Mouse (Mus musculus): ENCODE measurements around the gene Mbnl1. TPM values are rescaled to one million over a fixed set of nuclear protein-coding genes. Genes with fewer than 3 reads are reported as not detected.

Gene Mbnl1
- polyA plus RNA-seq, 1 experiment from 2014 or later, result 76.3 TPM

DNA sequence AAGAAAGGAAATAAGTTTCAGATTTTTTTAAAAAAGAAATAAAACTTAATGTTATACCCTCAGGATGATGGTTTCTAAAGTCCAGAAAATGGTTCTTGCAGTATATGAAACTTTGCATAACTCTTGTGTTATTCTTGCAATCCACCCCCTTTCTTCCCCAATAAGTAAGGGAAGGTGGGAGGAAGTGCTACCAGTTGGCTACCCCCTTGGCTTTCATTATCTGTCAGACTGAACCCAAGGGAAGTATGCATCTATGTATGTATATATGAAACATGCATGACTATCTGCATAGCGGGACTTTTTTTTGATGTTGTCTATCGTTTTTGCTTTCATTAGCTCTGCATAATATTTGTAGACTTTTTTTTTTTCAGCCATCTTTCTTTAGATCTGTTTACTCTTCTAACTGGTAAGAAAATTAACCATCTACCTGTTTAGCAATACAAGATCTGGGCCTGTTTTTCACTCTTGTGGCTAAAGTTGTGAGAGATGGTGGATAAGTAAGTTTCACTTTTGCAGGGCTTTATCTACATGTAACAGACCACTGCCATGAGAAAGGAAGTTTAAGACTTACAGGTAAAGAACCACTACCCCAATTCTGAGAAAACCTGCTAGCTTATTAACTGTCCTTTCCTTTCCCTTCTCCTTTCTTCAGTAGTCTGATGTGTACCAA lies 484 bp upstream of the Mbnl1 start:
- ATAC-seq (ENCODE audit: low read depth), result no peak
- no peaks in the 10 kb centered on the region for H3K4me1 ChIP-seq (ENCODE audit: control insufficient read depth, insufficient read depth, low read length)
- no peak overlapping the region for H3K9ac ChIP-seq (replicated peaks; ENCODE audit: low read depth, low read length)
- H3K27ac ChIP-seq (ENCODE audit: low read depth, low read length), result no peak overlapping the region
- H3K4me2 ChIP-seq (ENCODE audit: low read depth, low read length), result no peak overlapping the region
- no peaks in the 10 kb centered on the region for H3K36me3 ChIP-seq (ENCODE audit: control insufficient read depth, insufficient read depth, low read length)
- no peaks in the 10 kb centered on the region for H3K27me3 ChIP-seq (ENCODE audit: control insufficient read depth, insufficient read depth, low read length)
- H3K9me3 ChIP-seq (ENCODE audit: control insufficient read depth, low read length), result no peaks in the 10 kb centered on the region
- H3K4me3 ChIP-seq (ENCODE audit: low read depth, low read length), result no peak overlapping the region
- 100% methylated on average over 2 of the region's 2 CpGs for WGBS

GRCm38 (mm10) chr3:60473861-60474653 lies 1.4 kb downstream of the Mbnl1 start:
- Histone ChIP-seq H3K4me1 (ENCODE audit: control insufficient read depth, insufficient read depth, low read length) (no peaks in the 10 kb centered on the region), H3K9me3 (ENCODE audit: control insufficient read depth, low read length) (no peaks in the 10 kb centered on the region), H3K4me3 (ENCODE audit: low read depth, low read length) (no peak overlapping the region), H3K27me3 (ENCODE audit: control insufficient read depth, insufficient read depth, low read length) (no peaks in the 10 kb centered on the region), H3K27ac (ENCODE audit: low read depth, low read length) (no peak overlapping the region), H3K36me3 (ENCODE audit: control insufficient read depth, insufficient read depth, low read length) (no peaks in the 10 kb centered on the region), H3K4me2 (ENCODE audit: low read depth, low read length) (no peak overlapping the region), H3K9ac (replicated peaks; ENCODE audit: low read depth, low read length) (no peak overlapping the region)
- 94% methylated on average over 11 of the region's 11 CpGs for WGBS
- no peak for ATAC-seq (ENCODE audit: low read depth)

- WGBS, result 74% methylated on average over 3 of the region's 3 CpGs
These were observed 2.0 kb downstream of the Mbnl1 start for GRCm38 (mm10) chr3:60474654-60474972.

GRCm38 (mm10) chr3:60475055-60475454 lies 2.4 kb downstream of the Mbnl1 start:
- no peaks in the 10 kb centered on the region for H3K4me1 ChIP-seq (ENCODE audit: control insufficient read depth, insufficient read depth, low read length)
- H3K9me3 ChIP-seq (ENCODE audit: control insufficient read depth, low read length), result no peaks in the 10 kb centered on the region
- H3K4me2 ChIP-seq (ENCODE audit: low read depth, low read length), result no peak overlapping the region
- H3K9ac ChIP-seq (replicated peaks; ENCODE audit: low read depth, low read length), result no peak overlapping the region
- no peaks in the 10 kb centered on the region for H3K27me3 ChIP-seq (ENCODE audit: control insufficient read depth, insufficient read depth, low read length)
- no peak for ATAC-seq (ENCODE audit: low read depth)
- no peak overlapping the region for H3K27ac ChIP-seq (ENCODE audit: low read depth, low read length)
- 89% methylated on average over 2 of the region's 2 CpGs for WGBS
- H3K4me3 ChIP-seq (ENCODE audit: low read depth, low read length), result no peak overlapping the region
- no peaks in the 10 kb centered on the region for H3K36me3 ChIP-seq (ENCODE audit: control insufficient read depth, insufficient read depth, low read length)

More at GRCm38 (mm10) chr3:60474654-60474972, 2.0 kb downstream of the Mbnl1 start:
- Histone ChIP-seq H3K4me1 (ENCODE audit: control insufficient read depth, insufficient read depth, low read length) (no peaks in the 10 kb centered on the region), H3K27ac (ENCODE audit: low read depth, low read length) (no peak overlapping the region), H3K4me2 (ENCODE audit: low read depth, low read length) (no peak overlapping the region), H3K27me3 (ENCODE audit: control insufficient read depth, insufficient read depth, low read length) (no peaks in the 10 kb centered on the region), H3K36me3 (ENCODE audit: control insufficient read depth, insufficient read depth, low read length) (no peaks in the 10 kb centered on the region), H3K9me3 (ENCODE audit: control insufficient read depth, low read length) (no peaks in the 10 kb centered on the region), H3K9ac (replicated peaks; ENCODE audit: low read depth, low read length) (no peak overlapping the region), H3K4me3 (ENCODE audit: low read depth, low read length) (no peak overlapping the region)
- ATAC-seq (ENCODE audit: low read depth), result no peak

DNA sequence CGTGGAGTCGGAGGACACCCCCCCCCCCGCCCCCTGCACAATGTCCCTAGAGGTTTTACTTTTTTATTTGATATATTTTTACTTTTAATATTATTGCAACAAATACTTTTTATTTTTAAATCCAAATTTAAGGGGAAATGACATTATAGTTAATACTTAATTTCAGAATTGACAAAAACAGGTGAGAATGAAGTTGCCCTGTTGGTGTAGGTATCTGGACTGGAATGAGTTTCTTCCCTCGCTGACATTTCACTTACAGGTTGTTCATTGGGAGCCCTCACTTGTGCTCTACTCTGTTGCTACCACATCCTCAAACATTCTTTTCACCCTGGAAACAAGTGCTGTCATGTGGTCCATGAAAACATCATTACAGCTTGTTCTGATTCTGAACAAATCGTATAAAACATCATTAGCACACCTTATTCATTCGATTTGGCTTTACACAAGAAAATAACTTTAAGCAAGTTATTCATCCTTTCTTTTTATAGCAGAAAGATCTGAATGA lies 4.2 kb downstream of the Mbnl1 start:
- H3K27ac ChIP-seq (ENCODE audit: low read depth, low read length), result no peak overlapping the region
- H3K4me3 ChIP-seq (ENCODE audit: low read depth, low read length), result no peak overlapping the region
- H3K4me1 ChIP-seq (ENCODE audit: control insufficient read depth, insufficient read depth, low read length), result no peaks in the 10 kb centered on the region
- H3K9me3 ChIP-seq (ENCODE audit: control insufficient read depth, low read length), result no peaks in the 10 kb centered on the region
- no peaks in the 10 kb centered on the region for H3K27me3 ChIP-seq (ENCODE audit: control insufficient read depth, insufficient read depth, low read length)
- H3K9ac ChIP-seq (replicated peaks; ENCODE audit: low read depth, low read length), result no peak overlapping the region
- no peak overlapping the region for H3K4me2 ChIP-seq (ENCODE audit: low read depth, low read length)
- no peak for ATAC-seq (ENCODE audit: low read depth)
- WGBS, result 90% methylated on average over 6 of the region's 6 CpGs
- H3K36me3 ChIP-seq (ENCODE audit: control insufficient read depth, insufficient read depth, low read length), result no peaks in the 10 kb centered on the region

DNA sequence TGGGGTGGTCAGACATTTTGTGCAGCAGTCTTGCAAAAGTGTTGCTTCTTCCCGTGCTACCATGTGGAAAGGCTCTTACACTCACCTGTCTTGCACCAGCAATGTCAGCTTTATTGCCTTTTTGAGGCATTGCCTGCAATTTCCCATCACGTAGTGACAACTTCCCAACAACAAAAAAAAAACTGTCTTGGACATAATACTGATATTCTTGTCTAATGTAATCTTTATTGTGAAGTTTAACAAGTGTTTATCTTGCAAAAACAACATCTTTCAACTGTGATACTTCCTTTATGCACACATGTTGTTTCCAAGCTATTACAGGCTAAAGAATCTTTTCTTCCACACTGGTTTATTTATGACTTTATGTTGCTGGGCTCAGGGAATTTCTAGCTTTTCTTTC lies 5.8 kb downstream of the Mbnl1 start:
- H3K4me2 ChIP-seq (ENCODE audit: low read depth, low read length), result no peak overlapping the region
- H3K4me1 ChIP-seq (ENCODE audit: control insufficient read depth, insufficient read depth, low read length), result no peaks in the 10 kb centered on the region
- no peaks in the 10 kb centered on the region for H3K27me3 ChIP-seq (ENCODE audit: control insufficient read depth, insufficient read depth, low read length)
- WGBS, result 53% methylated on average over 2 of the region's 2 CpGs
- H3K36me3 ChIP-seq (ENCODE audit: control insufficient read depth, insufficient read depth, low read length), result no peaks in the 10 kb centered on the region
- no peak for ATAC-seq (ENCODE audit: low read depth)
- no peak overlapping the region for H3K9ac ChIP-seq (replicated peaks; ENCODE audit: low read depth, low read length)
- H3K4me3 ChIP-seq (ENCODE audit: low read depth, low read length), result no peak overlapping the region
- H3K9me3 ChIP-seq (ENCODE audit: control insufficient read depth, low read length), result no peaks in the 10 kb centered on the region
- H3K27ac ChIP-seq (ENCODE audit: low read depth, low read length), result no peak overlapping the region

- H3K4me3 ChIP-seq (ENCODE audit: low read depth, low read length), result no peak overlapping the region
- H3K36me3 ChIP-seq (ENCODE audit: control insufficient read depth, insufficient read depth, low read length), result no peaks in the 10 kb centered on the region
- H3K27ac ChIP-seq (ENCODE audit: low read depth, low read length), result no peak overlapping the region
- H3K9ac ChIP-seq (replicated peaks; ENCODE audit: low read depth, low read length), result no peak overlapping the region
- H3K4me1 ChIP-seq (ENCODE audit: control insufficient read depth, insufficient read depth, low read length), result no peaks in the 10 kb centered on the region
- H3K9me3 ChIP-seq (ENCODE audit: control insufficient read depth, low read length), result no peaks in the 10 kb centered on the region
- WGBS, result 90% methylated on average over 2 of the region's 2 CpGs
- ATAC-seq (ENCODE audit: low read depth), result no peak
- no peak overlapping the region for H3K4me2 ChIP-seq (ENCODE audit: low read depth, low read length)
- H3K27me3 ChIP-seq (ENCODE audit: control insufficient read depth, insufficient read depth, low read length), result no peaks in the 10 kb centered on the region
These were observed 8.1 kb downstream of the Mbnl1 start for GRCm38 (mm10) chr3:60480716-60481115.

GRCm38 (mm10) chr3:60481740-60482399 lies 9.2 kb downstream of the Mbnl1 start:
- Histone ChIP-seq H3K36me3 (ENCODE audit: control insufficient read depth, insufficient read depth, low read length) (no peaks in the 10 kb centered on the region), H3K4me2 (ENCODE audit: low read depth, low read length) (no peak overlapping the region), H3K27ac (ENCODE audit: low read depth, low read length) (no peak overlapping the region), H3K27me3 (ENCODE audit: control insufficient read depth, insufficient read depth, low read length) (no peaks in the 10 kb centered on the region), H3K4me3 (ENCODE audit: low read depth, low read length) (no peak overlapping the region), H3K9ac (replicated peaks; ENCODE audit: low read depth, low read length) (no peak overlapping the region), H3K9me3 (ENCODE audit: control insufficient read depth, low read length) (no peaks in the 10 kb centered on the region), H3K4me1 (ENCODE audit: control insufficient read depth, insufficient read depth, low read length) (no peaks in the 10 kb centered on the region)
- 94% methylated on average over 2 of the region's 2 CpGs for WGBS
- no peak for ATAC-seq (ENCODE audit: low read depth)

- H3K27ac ChIP-seq (ENCODE audit: low read depth, low read length), result no peak overlapping the region
- no peak for ATAC-seq (ENCODE audit: low read depth)
- no peaks in the 10 kb centered on the region for H3K9me3 ChIP-seq (ENCODE audit: control insufficient read depth, low read length)
- no peak overlapping the region for H3K4me3 ChIP-seq (ENCODE audit: low read depth, low read length)
- no peaks in the 10 kb centered on the region for H3K27me3 ChIP-seq (ENCODE audit: control insufficient read depth, insufficient read depth, low read length)
- no peaks in the 10 kb centered on the region for H3K36me3 ChIP-seq (ENCODE audit: control insufficient read depth, insufficient read depth, low read length)
- no peaks in the 10 kb centered on the region for H3K4me1 ChIP-seq (ENCODE audit: control insufficient read depth, insufficient read depth, low read length)
- H3K9ac ChIP-seq (replicated peaks; ENCODE audit: low read depth, low read length), result no peak overlapping the region
- no peak overlapping the region for H3K4me2 ChIP-seq (ENCODE audit: low read depth, low read length)
These were observed 10.7 kb downstream of the Mbnl1 start for GRCm38 (mm10) chr3:60483305-60483704.
